Mouse (Mus musculus) frontal cortex, postnatal 10 days (tissue): ENCODE results near the gene Nfib.

Experiments
- DNase-seq, 2 experiments: peaks; one replicate each; pipeline ENCODE4 v3.0.0; 2022; ENCODE audit warnings: low spot score in 2 of 2, mixed read lengths in 1 of 2

The Nfib gene

GRCm38 (mm10) chr4:82540466-82540990, 165.0 kb downstream of the Nfib start:
- DNase-seq, result no peak

- no peak for DNase-seq
Observed at GRCm38 (mm10) chr4:82540048-82540410, 165.5 kb downstream of the Nfib start.

- no peak for DNase-seq
Observed at GRCm38 (mm10) chr4:82539406-82540047, 166.0 kb downstream of the Nfib start.

GRCm38 (mm10) chr4:82538815-82539214, 166.7 kb downstream of the Nfib start:
- DNase-seq, result no peak

- DNase-seq, result peak in 1 of 2 experiments; percentile 20
Observed at GRCm38 (mm10) chr4:82538069-82538811, 167.3 kb downstream of the Nfib start.

- peak in 1 of 2 experiments; percentile 34 for DNase-seq
Observed at GRCm38 (mm10) chr4:82537279-82537967, 168.1 kb downstream of the Nfib start.

GRCm38 (mm10) chr4:82536435-82537278, 168.9 kb downstream of the Nfib start:
- DNase-seq, result peak in 1 of 2 experiments; percentile 31

GRCm38 (mm10) chr4:82535606-82536434, 169.7 kb downstream of the Nfib start:
- no peak for DNase-seq

- no peak for DNase-seq
Observed at GRCm38 (mm10) chr4:82533231-82533630, 172.3 kb downstream of the Nfib start.

- peak; percentile 49 to 61 for DNase-seq
Observed at GRCm38 (mm10) chr4:82532443-82533191, 172.9 kb downstream of the Nfib start.

- DNase-seq, result no peak
Observed at GRCm38 (mm10) chr4:82531977-82532376, 173.6 kb downstream of the Nfib start.

GRCm38 (mm10) chr4:82530875-82531353, 174.6 kb downstream of the Nfib start:
- DNase-seq, result no peak

- no peak for DNase-seq
Observed at GRCm38 (mm10) chr4:82528978-82529377, 176.6 kb downstream of the Nfib start.

GRCm38 (mm10) chr4:82519935-82520334, 185.6 kb downstream of the Nfib start:
- no peak for DNase-seq

- no peak for DNase-seq
Observed at GRCm38 (mm10) chr4:82518132-82518531, 187.4 kb downstream of the Nfib start.

- no peak for DNase-seq
Observed at GRCm38 (mm10) chr4:82517311-82517710, 188.2 kb downstream of the Nfib start.

GRCm38 (mm10) chr4:82516211-82516795, 189.2 kb downstream of the Nfib start:
- DNase-seq, result no peak

GRCm38 (mm10) chr4:82514921-82515320, 190.6 kb downstream of the Nfib start:
- no peak for DNase-seq

GRCm38 (mm10) chr4:82514373-82514772, 191.2 kb downstream of the Nfib start:
- DNase-seq, result no peak

- DNase-seq, result no peak
Observed at GRCm38 (mm10) chr4:82513426-82513750, 192.2 kb downstream of the Nfib start.
